Mouse (Mus musculus): ENCODE data around the gene Arl5a.

Gene Arl5a

DNA sequence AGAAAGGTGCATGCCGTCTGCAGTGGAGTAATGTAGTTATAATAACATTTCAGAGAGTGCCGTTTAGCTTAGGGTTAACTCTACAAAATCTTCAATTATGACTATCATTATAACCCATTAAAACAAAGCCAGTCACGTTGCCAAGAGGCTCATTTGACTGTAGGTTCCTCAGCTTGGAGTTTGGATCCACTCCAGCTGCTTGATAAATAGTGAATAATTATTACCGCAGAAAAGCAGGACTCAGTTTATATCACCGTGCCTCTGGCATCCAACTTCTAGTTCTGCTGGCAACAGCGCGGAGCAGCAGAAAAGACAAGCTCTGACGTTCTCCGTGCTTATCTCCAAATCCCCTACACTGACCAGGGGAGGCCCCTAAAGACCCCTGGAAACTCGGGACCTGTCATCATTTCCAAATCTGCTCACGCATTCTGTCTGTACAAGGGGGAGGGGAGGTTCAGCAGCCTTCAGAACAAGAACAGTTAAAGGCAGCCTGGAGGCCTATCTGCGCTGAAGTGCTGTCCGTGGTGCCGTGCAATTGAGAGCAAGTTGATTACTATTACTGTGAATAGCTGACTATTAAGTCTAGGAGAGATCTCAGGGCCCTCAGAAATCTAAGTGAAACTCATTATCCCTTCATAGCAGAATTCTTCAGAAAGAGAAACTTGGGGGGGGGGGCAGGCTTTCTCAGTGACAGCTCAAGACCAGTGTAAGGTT is 11.4 kb upstream of the Arl5a start:
- DNase-seq (ENCODE audit: low read depth, low spot score): no peak
- H3K27me3 ChIP-seq (ENCODE audit: control insufficient read depth, insufficient read depth, low read length, poor library complexity, severe bottlenecking): no peaks in the 10 kb centered on the region

GRCm38 (mm10) chr2:52433365-52433764 is 8.7 kb upstream of the Arl5a start:
- no peak for DNase-seq (ENCODE audit: low read depth, low spot score)
- Histone ChIP-seq H3K36me3 (ENCODE audit: control insufficient read depth, insufficient read depth, low read length, poor library complexity, severe bottlenecking) (no peaks in the 10 kb centered on the region), H3K27me3 (ENCODE audit: control insufficient read depth, insufficient read depth, low read length, poor library complexity, severe bottlenecking) (no peaks in the 10 kb centered on the region)

More for the DNA sequence above, 11.4 kb upstream of the Arl5a start:
- H3K36me3 ChIP-seq (ENCODE audit: control insufficient read depth, insufficient read depth, low read length, poor library complexity, severe bottlenecking): no peaks in the 10 kb centered on the region

- no peaks in the 10 kb centered on the region for H3K36me3 ChIP-seq (ENCODE audit: control insufficient read depth, insufficient read depth, low read length, poor library complexity, severe bottlenecking)
- H3K27me3 ChIP-seq (ENCODE audit: control insufficient read depth, insufficient read depth, low read length, poor library complexity, severe bottlenecking): no peaks in the 10 kb centered on the region
- DNase-seq (ENCODE audit: low read depth, low spot score): no peak
Observed at GRCm38 (mm10) chr2:52427383-52427782, 2.7 kb upstream of the Arl5a start.

DNA sequence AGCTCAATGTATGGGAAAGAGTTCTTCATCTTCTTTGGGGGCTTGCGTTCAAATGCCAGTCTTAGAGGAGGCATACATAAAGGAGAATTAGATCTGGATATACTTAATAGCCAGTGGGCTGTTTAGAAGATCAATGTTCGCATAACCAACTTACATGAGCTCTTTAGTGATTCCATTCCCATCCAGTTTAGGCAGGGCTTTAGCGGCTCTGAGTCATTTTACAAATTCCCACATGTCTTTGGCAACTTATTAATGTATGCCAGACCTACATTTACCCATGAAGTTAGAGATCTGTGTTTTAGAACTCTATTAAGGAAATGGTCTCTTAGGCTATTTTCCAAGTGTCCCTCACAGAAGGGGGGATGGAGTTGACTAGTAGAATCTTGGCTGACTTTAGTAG is 1.3 kb upstream of the Arl5a start:
- Histone ChIP-seq H3K27me3 (ENCODE audit: control insufficient read depth, insufficient read depth, low read length, poor library complexity, severe bottlenecking) (no peaks in the 10 kb centered on the region), H3K36me3 (ENCODE audit: control insufficient read depth, insufficient read depth, low read length, poor library complexity, severe bottlenecking) (no peaks in the 10 kb centered on the region)
- no peak for DNase-seq (ENCODE audit: low read depth, low spot score)

GRCm38 (mm10) chr2:52425523-52425795 is 758 bp upstream of the Arl5a start:
- H3K27me3 ChIP-seq (ENCODE audit: control insufficient read depth, insufficient read depth, low read length, poor library complexity, severe bottlenecking): no peaks in the 10 kb centered on the region
- DNase-seq (ENCODE audit: low read depth, low spot score): no peak
- no peaks in the 10 kb centered on the region for H3K36me3 ChIP-seq (ENCODE audit: control insufficient read depth, insufficient read depth, low read length, poor library complexity, severe bottlenecking)

- Histone ChIP-seq H3K27me3 (ENCODE audit: control insufficient read depth, insufficient read depth, low read length, poor library complexity, severe bottlenecking) (no peaks in the 10 kb centered on the region), H3K36me3 (ENCODE audit: control insufficient read depth, insufficient read depth, low read length, poor library complexity, severe bottlenecking) (no peaks in the 10 kb centered on the region)
- DNase-seq (ENCODE audit: low read depth, low spot score): peak; percentile 51
Observed at GRCm38 (mm10) chr2:52424248-52424728, 413 bp downstream of the Arl5a start.

- H3K27me3 ChIP-seq (ENCODE audit: control insufficient read depth, insufficient read depth, low read length, poor library complexity, severe bottlenecking): no peaks in the 10 kb centered on the region
- H3K36me3 ChIP-seq (ENCODE audit: control insufficient read depth, insufficient read depth, low read length, poor library complexity, severe bottlenecking): no peaks in the 10 kb centered on the region
- no peak for DNase-seq (ENCODE audit: low read depth, low spot score)
Observed at GRCm38 (mm10) chr2:52423611-52424247, 972 bp downstream of the Arl5a start.

GRCm38 (mm10) chr2:52422871-52423610 is 1.7 kb downstream of the Arl5a start:
- Histone ChIP-seq H3K36me3 (ENCODE audit: control insufficient read depth, insufficient read depth, low read length, poor library complexity, severe bottlenecking) (no peaks in the 10 kb centered on the region), H3K27me3 (ENCODE audit: control insufficient read depth, insufficient read depth, low read length, poor library complexity, severe bottlenecking) (no peaks in the 10 kb centered on the region)
- peak; percentile 46 for DNase-seq (ENCODE audit: low read depth, low spot score)

GRCm38 (mm10) chr2:52421197-52421596 is 3.5 kb downstream of the Arl5a start:
- no peak for DNase-seq (ENCODE audit: low read depth, low spot score)
- Histone ChIP-seq H3K27me3 (ENCODE audit: control insufficient read depth, insufficient read depth, low read length, poor library complexity, severe bottlenecking) (no peaks in the 10 kb centered on the region), H3K36me3 (ENCODE audit: control insufficient read depth, insufficient read depth, low read length, poor library complexity, severe bottlenecking) (no peaks in the 10 kb centered on the region)

- no peaks in the 10 kb centered on the region for H3K36me3 ChIP-seq (ENCODE audit: control insufficient read depth, insufficient read depth, low read length, poor library complexity, severe bottlenecking)
- H3K27me3 ChIP-seq (ENCODE audit: control insufficient read depth, insufficient read depth, low read length, poor library complexity, severe bottlenecking): no peaks in the 10 kb centered on the region
- DNase-seq (ENCODE audit: low read depth, low spot score): no peak
Observed at GRCm38 (mm10) chr2:52420001-52420710, 4.5 kb downstream of the Arl5a start.

DNA sequence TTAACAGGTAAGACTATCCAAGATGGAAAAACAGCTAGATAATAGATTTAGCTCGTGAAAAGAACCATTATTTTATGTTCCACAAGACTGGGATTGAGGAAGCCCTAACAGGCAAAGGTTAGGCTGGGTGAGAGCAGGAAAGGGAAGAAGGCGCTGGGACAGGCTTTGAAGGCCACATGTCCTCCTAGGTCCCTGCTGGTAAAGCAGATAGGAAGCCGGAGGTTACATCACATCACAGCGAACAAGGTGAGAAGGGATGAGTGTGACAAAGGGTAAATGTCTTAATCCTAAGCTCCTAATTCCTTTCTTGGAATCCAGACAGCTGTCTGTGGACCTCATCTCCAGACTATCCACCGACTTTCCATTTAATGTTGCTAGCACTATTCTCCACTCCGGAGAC is 5.4 kb downstream of the Arl5a start:
- H3K27me3 ChIP-seq (ENCODE audit: control insufficient read depth, insufficient read depth, low read length, poor library complexity, severe bottlenecking): no peaks in the 10 kb centered on the region
- H3K36me3 ChIP-seq (ENCODE audit: control insufficient read depth, insufficient read depth, low read length, poor library complexity, severe bottlenecking): no peaks in the 10 kb centered on the region
- no peak for DNase-seq (ENCODE audit: low read depth, low spot score)

- peaks cover 5% of the 10 kb centered on the region; the same call in 1 of the 2 replicates for H3K36me3 ChIP-seq (ENCODE audit: control insufficient read depth, insufficient read depth, low read length, poor library complexity, severe bottlenecking)
- no peak for DNase-seq (ENCODE audit: low read depth, low spot score)
- H3K27me3 ChIP-seq (ENCODE audit: control insufficient read depth, insufficient read depth, low read length, poor library complexity, severe bottlenecking): no peaks in the 10 kb centered on the region
Observed at GRCm38 (mm10) chr2:52412524-52413037, 12.1 kb downstream of the Arl5a start.

DNA sequence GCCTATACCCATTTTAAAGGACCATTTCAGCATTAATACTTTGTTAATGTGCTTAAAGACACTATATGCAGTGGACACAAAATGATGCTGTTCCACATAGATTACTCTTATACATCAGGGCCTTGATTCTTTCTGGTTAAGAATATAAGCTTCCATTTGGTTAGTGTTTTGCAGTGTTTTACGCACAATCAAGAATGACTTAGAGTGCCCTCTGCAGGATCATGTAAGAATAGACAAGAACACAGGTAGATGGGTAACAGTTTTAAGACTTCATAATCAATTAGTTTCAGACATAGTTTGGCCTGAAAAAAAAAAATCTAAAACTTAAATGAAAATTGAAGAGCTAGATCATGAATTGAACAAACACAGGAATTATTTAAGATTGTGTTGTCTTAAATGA is 18.2 kb downstream of the Arl5a start:
- no peaks in the 10 kb centered on the region for H3K27me3 ChIP-seq (ENCODE audit: control insufficient read depth, insufficient read depth, low read length, poor library complexity, severe bottlenecking)
- peak; percentile 57 for DNase-seq (ENCODE audit: low read depth, low spot score)
- peaks cover 5% of the 10 kb centered on the region; the same call in 1 of the 2 replicates for H3K36me3 ChIP-seq (ENCODE audit: control insufficient read depth, insufficient read depth, low read length, poor library complexity, severe bottlenecking)

GRCm38 (mm10) chr2:52405238-52405637 is 19.5 kb downstream of the Arl5a start:
- no peaks in the 10 kb centered on the region for H3K27me3 ChIP-seq (ENCODE audit: control insufficient read depth, insufficient read depth, low read length, poor library complexity, severe bottlenecking)
- no peak for DNase-seq (ENCODE audit: low read depth, low spot score)
- H3K36me3 ChIP-seq (ENCODE audit: control insufficient read depth, insufficient read depth, low read length, poor library complexity, severe bottlenecking): peaks cover 4% of the 10 kb centered on the region; the same call in 1 of the 2 replicates

All from splenic B cell, adult 2 months (primary cell).